Mouse (Mus musculus) ovary, postnatal 14 days (tissue): ENCODE measurements around the gene Shox2.

ENCODE experiments used
- DNase-seq: peaks from one replicate; pipeline ENCODE4 v3.0.0; 2022; ENCODE audit warnings: low spot score

Shox2 gene

GRCm38 (mm10) chr3:66981706-66982105 lies at the start of gene Shox2:
Gene Shox2 (minus strand): TSS chr3:66981771.
- DNase-seq = no peak

GRCm38 (mm10) chr3:66996820-66997219 lies 15.2 kb upstream of the Shox2 start:
- DNase-seq = no peak

DNA sequence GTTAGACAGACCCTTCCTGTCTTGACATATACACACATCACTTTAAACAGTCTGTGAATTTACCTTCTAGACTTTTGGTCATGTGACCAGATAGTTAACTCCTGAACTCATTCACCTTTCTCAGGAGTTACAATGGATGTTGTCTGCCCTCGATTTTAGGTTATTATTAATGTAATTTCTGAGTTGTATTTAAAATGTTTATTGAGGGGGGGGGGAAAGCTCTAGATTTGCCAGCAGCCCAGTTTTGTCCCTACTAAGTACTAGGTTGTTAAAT lies 4.7 kb upstream of the Shox2 start:
- DNase-seq = no peak

GRCm38 (mm10) chr3:66985539-66986286 lies 4.1 kb upstream of the Shox2 start:
- DNase-seq = peak; percentile 63

DNA sequence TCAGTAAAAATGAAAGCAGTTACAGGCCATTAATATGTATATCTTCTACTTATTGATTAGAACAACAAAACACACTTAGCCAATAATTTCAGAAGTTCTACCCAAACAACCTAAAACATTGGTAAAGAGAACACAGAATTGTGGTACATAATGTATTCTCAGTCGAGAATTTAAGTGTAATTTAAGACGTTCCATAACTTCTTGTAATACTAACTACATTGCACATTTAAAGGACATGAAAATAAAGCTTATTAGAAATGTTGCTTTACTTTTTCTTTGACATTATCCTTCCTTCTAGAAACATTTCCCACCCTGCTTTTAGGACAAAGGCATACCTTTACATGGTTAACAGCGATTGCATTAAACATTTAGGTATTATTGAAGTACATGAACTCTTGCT lies 1.9 kb upstream of the Shox2 start:
- no peak for DNase-seq

DNA sequence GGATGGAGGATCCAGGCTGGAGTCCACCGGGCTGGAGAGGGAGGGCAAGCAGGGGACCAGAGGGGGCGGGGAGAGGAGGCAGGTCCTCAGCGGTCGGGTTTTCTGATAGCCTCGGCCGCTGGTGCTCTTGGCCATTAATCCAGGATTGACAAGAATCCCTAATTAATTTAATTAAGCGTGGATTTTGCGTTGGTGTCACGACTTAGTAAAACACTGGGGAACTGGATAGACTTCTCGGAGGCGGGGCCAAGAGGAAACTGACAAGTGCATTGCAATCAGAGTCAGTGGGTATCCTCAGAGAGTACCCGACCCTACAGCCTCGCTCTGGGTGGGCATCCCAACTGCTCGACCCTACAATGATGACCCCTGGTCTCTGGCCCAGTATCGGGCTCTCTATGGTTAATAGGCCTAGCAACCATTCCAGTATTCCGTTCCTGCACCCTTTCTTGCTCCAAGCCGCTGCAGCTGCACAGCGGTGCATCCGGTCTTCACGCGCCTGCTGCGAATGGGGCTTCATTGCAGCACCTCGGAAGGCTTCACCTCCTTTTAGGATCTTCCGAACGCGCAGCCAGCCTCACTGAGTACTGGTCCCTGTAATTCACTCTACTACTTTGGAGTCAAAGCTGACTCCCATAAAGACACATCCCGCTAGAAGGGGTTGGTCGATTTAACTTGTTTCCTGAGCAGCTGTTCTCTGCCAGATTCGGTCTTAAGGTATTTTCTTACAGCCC lies 775 bp upstream of the Shox2 start:
- DNase-seq = no peak

- DNase-seq = no peak
Measured at GRCm38 (mm10) chr3:66981101-66981661, 390 bp downstream of the Shox2 start, which contains the start of gene Rsrc1. Gene Rsrc1 (plus strand): TSS chr3:66981390.

GRCm38 (mm10) chr3:66980111-66980975 lies 1.2 kb downstream of the Shox2 start:
- DNase-seq = no peak

DNA sequence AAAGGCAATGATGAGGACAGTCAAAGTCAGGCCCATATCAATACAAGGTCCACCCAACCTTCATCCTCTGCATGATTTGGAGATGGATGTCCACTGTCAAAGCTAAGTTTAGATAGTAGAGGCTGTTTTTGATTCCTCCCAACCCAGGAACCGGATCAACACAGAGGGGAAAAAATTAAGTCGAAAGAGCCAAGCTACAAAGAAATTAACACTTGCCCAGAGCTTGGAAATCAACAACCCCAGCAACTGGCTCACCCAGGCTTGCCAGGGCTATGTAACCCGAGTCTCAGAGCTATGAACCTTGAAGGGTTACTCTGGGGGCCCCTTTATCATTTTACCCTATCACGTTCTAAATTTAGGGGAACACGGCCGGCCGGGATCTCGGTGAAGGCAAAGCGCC lies 2.1 kb downstream of the Shox2 start:
- no peak for DNase-seq

DNA sequence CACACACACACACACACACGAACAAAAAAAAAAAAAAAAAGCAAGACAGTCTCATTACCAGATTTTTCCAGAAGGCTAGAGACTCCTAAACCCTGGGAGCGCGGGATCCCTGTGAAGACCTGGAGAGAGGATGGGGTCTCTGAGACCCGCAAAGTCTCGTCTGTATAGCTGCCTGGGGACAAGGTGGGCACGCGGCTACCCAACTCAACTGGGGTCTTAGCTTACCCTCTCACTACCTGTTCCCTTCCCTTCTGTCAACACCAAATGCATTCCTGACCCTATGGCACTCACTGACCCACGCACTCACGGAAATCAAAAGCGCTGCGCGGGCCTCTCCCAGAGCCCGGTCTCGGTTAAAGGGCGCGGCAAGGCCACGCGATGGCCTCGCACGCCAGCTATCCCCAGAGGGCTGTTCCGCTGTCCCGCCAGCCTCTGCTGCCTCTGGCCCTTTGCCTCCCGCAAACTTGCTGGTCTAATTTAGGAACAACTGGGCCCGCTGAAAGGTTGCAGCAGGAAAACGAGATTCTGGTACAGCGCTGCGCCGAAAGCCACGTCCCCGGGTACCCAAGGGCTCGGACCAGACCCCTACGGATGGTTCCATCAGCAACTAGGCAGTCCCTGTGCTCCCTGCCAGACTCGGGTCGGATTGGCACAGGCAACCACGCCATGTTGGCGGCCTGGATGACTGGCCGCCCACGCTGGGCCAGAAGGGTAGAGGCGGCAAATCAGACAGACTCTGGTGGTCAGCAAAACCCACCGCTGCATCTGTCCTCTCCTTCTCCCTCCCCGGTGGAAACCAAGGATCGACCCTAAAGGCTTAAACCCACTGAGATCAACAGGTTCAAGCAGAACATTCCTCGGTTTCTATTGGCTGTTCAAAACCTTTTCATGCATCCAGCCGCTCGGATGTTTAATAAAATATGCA lies 2.9 kb downstream of the Shox2 start:
- DNase-seq = no peak

DNA sequence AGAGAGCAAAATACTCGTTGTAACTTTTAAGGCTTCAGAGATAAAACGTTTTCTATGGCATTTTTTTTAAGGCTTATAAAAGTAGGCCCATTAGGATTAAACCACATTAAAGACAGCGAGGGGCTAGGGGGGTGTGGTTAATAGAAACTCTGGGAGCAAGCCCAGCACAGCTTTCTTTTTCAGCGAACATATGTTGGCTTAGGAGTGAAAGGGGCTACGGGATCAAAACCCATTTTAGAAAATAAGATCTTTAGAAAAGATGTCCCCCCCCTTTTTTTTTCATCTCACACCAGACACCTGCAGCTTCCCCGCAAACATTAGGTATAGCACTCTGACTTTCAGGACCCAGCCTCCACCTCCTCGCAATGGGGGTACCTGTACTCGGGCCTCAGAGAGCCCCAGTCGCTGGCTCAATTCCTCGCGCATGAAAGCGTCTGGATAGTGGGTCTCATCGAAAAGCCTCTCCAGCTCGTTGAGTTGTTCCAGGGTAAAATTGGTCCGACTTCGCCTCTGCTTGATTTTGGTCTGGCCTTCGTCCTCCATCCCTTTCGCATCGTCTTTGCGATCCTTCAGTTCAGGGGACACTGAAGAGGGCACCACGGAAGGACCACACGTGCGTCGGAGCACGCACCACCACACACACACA lies 3.6 kb downstream of the Shox2 start:
- no peak for DNase-seq

DNA sequence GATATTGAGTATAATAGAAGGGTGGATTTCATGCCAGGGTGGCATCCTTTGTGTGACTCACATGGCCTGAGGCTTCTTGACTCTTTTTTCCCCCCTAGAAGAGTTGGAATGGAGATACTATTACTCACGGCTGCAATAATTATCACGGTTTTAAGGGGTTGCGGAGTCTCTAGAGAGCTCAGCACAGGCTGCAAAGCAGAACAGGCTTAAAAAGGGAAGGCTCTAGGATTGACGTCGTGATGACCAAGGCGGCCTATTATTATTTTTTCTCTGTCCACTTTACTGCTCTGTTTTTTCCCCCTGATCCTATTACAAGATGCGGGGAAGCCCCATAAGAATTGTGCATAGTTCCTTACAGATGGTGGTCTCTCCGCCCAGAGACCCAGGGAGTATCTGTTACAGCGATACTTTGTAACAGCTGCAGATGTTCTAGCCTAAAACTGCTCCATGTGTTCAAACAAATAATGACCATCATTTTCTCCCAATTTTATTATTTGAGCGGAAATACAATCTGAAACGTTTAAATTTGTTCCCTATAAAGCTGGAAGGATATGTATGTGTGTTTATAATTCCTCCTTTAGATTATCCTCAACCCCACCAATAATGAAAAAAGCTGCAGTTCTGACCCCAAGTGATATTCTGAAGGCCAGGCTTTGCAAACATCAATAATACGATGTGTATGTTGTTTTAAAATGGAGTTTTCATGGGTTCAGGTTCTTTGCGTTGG lies 4.5 kb downstream of the Shox2 start:
- no peak for DNase-seq

- no peak for DNase-seq
Measured at GRCm38 (mm10) chr3:66974501-66974900, 7.1 kb downstream of the Shox2 start.

DNA sequence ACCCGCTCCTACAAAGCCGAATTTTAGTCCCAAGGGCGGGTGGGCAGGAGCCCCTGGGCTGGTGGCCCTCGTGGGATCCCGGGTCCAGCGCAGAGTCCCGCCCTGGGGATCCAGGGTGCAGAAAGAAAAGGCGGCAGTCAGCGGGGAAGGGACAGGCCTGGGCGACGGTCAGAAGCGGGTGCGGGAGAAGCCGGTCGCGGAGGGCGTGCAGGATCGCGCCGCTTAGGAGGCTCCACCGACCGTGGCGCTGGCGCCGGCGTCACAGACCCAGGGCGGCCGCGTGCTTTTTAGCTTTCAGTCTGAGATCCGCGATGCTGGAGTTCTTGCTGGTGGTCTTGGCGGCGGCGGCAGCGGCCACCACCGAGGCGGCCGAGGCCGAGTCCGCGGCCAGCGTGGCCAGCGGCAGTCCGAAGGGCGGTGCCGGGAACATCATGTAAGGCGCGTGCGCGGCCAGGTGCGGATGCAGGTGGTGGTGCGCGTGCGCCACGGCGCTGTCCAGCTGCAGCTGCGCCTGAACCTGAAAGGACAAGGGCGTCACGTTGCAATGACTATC lies 8.1 kb downstream of the Shox2 start:
- peak; percentile 42 for DNase-seq

GRCm38 (mm10) chr3:66972191-66972950 lies 9.2 kb downstream of the Shox2 start:
- DNase-seq = no peak

DNA sequence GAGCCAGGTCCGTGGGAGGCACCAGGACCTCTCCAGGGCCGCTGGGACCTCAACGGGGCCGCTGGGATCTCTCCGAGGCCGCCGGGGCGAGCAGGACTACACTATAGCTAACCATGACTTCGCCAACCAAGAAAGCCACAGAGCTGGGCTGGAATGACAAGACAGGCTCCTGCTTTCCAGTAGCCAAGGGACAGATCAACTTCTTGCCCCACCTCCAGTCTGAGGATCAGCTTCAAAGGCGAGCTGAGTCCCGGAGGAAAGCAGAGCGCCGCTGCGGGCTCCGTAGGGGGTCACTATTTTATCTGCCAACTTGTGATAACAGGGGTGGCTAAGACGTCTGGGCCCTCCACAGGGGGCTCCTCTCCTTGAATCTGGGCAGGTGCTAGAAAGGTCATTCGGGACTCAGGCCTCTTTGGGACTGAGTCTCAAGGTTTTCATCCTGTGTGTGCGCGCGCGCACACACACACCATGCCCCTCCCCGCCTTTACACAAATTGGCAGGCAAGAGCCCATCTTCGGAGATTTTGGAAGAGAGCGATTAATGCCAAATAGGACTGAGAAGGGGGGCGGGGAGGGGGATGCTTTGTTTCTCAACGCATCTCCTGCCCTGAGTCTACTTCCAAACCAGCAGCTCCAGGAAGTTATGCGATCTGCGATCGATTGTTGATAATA lies 10.8 kb downstream of the Shox2 start:
- no peak for DNase-seq

- no peak for DNase-seq
Measured at GRCm38 (mm10) chr3:66970261-66970660, 11.3 kb downstream of the Shox2 start.

DNA sequence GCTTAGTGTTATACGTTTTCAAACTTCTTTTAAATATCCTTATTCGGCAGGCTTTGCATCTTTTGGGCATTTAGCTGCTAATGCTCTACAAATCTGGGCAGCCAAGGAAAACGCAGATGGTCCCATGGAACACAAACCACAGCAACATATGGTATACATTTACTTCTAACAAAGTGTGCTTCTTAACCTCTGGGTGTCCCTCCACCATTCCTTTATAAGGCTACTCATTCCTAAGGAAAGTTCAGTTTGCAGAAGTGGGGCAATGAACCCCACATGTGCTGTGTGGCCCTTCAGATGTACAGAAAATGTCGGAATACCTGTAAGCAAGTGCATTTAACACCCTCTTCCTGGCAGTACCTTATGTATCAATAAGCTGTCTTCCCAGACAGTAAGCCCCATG lies 14.1 kb downstream of the Shox2 start:
- DNase-seq = no peak

GRCm38 (mm10) chr3:66964884-66965283 lies 16.7 kb downstream of the Shox2 start:
- no peak for DNase-seq
